In the genomic region with DNA sequence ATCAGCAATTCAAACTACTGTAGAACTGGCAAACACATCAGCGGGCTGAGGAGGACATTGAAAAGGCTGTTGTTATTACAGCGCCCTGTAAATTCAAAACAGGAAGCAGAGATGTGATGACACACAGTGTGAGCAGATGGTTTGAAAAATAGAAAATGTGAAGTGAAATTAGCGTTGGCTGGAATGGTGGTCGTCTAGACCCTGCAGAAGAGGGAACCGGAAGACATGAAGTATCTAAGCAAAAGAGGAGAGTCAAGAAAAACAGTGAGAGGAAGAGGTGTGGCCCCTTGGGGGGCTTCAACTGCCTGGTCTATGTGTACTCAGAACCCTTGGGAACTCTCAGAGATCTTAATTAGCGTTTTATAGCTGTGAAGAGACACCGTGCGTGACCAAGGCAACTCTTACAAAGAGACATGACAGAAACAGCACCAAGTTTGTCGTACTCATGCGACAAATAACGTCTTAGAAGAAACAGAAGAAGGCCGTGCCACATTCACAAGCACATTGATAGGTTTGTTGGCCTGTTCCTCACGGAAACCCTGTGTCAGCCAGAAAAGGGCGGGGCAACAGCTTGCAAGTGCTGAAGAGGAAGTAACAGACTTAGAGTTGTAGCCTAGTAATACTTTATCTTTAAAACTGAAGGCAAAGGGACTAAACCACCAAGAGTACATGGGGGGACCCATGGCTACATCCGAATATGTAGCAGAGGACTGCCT, we compare ENCODE assay signal across 8 mouse cellular contexts.
DNase-seq lines count a peak whose midpoint lies in the region; ATAC-seq lines count a peak whose summit lies in the region.
"Had no signal": no experiment of that assay in that cellular context is flagged by ENCODE, and none has a peak within 500 bp of the region (broad histone marks: within the 10 kb centered on the region; RNA-seq: fewer than 3 reads in every experiment).

No protein-coding gene starts in this region.

- no peaks in the 10 kb centered on the region for H3K27me3 ChIP-seq in midbrain, embryonic 14.5 days (ENCODE audit: control insufficient read depth, insufficient read depth, low read length)
- H3K27me3 ChIP-seq: embryonic facial prominence, embryonic 15.5 days had no signal

- no peak overlapping the region for H3K9ac ChIP-seq in midbrain, embryonic 14.5 days (replicated peaks; ENCODE audit: low read length)
- H3K9ac ChIP-seq: embryonic facial prominence, embryonic 15.5 days had no signal

- 81% methylated on average over 15 of the region's 15 CpGs for WGBS in midbrain, embryonic 14.5 days

- H3K4me2 ChIP-seq in midbrain, embryonic 14.5 days (ENCODE audit: low read length) = no peak overlapping the region
- H3K4me2 ChIP-seq: embryonic facial prominence, embryonic 15.5 days had no signal

- no peaks in the 10 kb centered on the region for H3K4me1 ChIP-seq in midbrain, embryonic 14.5 days (ENCODE audit: control insufficient read depth, insufficient read depth, low read length)
- H3K4me1 ChIP-seq: embryonic facial prominence, embryonic 15.5 days had no signal

- peak; percentile 33 for DNase-seq in urinary bladder, postnatal 14 days (ENCODE audit: low spot score)
- DNase-seq in urinary bladder, postnatal 10 days (ENCODE audit: low spot score) = no peak
- peak; percentile 23 for DNase-seq in gastrocnemius, adult 18-20 months (ENCODE audit: low spot score)
- DNase-seq in layer of hippocampus, postnatal 10 days (ENCODE audit: low spot score in 2 of 2) = peak; percentile 21 to 23
- peak; percentile 52 for DNase-seq in skeletal muscle tissue, adult 2 months (ENCODE audit: low read depth, low spot score)
- DNase-seq in midbrain, embryonic 14.5 days = no peak

- ATAC-seq in midbrain, embryonic 14.5 days (ENCODE audit: low FRiP score, low TSS enrichment) = no peak
- ATAC-seq in erythroblast, adult 5-6 weeks (replicated peaks; ENCODE audit: low FRiP score, poor library complexity, severe bottlenecking) = no peak

- no peaks in the 10 kb centered on the region for H3K36me3 ChIP-seq in midbrain, embryonic 14.5 days (ENCODE audit: control insufficient read depth, insufficient read depth, low read length)
- H3K36me3 ChIP-seq: embryonic facial prominence, embryonic 15.5 days had no signal

- no peaks in the 10 kb centered on the region for H3K9me3 ChIP-seq in midbrain, embryonic 14.5 days (ENCODE audit: control insufficient read depth, low read length)
- H3K9me3 ChIP-seq: embryonic facial prominence, embryonic 15.5 days had no signal

- H3K4me3 ChIP-seq in midbrain, embryonic 14.5 days (replicated peaks; ENCODE audit: low read depth, low read length) = no peak overlapping the region
- H3K4me3 ChIP-seq: embryonic facial prominence, embryonic 15.5 days had no signal

- no peak overlapping the region for H3K27ac ChIP-seq in midbrain, embryonic 14.5 days (replicated peaks; ENCODE audit: low read depth, low read length)
- H3K27ac ChIP-seq: embryonic facial prominence, embryonic 15.5 days had no signal

Comparison
In these comparisons a context has a peak if more than half of its experiments do, and no peak if none do; other contexts are left out.
1. DNase-seq: peak in urinary bladder, postnatal 14 days (single experiment), gastrocnemius, adult 18-20 months (single experiment), layer of hippocampus, postnatal 10 days (2 of 2) and skeletal muscle tissue, adult 2 months (single experiment); none in urinary bladder, postnatal 10 days (single experiment) and midbrain, embryonic 14.5 days (single experiment).